Mouse (Mus musculus) C2C12 (cell line): Measurements from ENCODE around the gene Bdkrb2.

Experiments
- CTCF ChIP-seq: IDR thresholded peaks from one replicate; pipeline ENCODE4 v1.5.1; 2011; ENCODE audit not compliant: control insufficient read depth, insufficient read depth, insufficient read length
- MYOG ChIP-seq: IDR thresholded peaks from one replicate; pipeline ENCODE4 v1.6.1; 2011; ENCODE audit not compliant: control insufficient read depth, insufficient read length; ENCODE audit errors: extremely low read depth
- USF1 ChIP-seq: IDR thresholded peaks from one replicate; pipeline ENCODE4 v1.6.1; 2011; ENCODE audit warnings: low read depth, mild to moderate bottlenecking, control low read depth, moderate library complexity

DNA sequence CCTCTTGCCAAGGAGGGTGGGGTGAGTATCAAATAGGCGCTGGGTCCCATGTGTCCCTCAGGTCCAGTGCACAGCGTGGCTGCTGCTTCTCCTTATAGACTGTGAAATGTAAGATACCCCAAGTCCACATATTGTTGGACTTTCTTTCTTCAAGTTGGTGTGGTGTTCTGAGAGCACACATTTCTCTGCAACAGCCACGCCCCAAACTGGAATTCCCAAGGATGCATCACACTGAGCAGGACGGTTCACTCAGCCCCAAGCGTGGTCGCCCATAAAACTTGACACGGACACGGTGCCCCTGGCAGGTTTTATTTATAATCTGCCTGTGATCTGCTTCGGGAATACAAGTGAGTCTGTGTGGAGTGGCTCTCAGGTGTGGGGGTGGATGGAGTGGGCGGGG, 48.9 kb upstream of the Bdkrb2 start:
- TF ChIP-seq CTCF = no peak
- TF ChIP-seq MYOG = no peak
- TF ChIP-seq USF1 = no peak
